Mouse (Mus musculus): ENCODE measurements around the gene Kidins220. TPM values are rescaled to one million over a fixed set of nuclear protein-coding genes. Genes with fewer than 3 reads are reported as not detected.

The Kidins220 gene
- 61.4 and 84.1 TPM in 2 replicates for polyA plus RNA-seq (2012; rRNA removed)

GRCm38 (mm10) chr12:24974446-24975114, at the start of gene Kidins220:
Gene Kidins220 (plus strand): TSS chr12:24974925.

GRCm38 (mm10) chr12:25097052-25097209, 122.2 kb downstream of the Kidins220 start, which contains the start of gene Id2:
Gene Id2 (minus strand): TSS chr12:25097140.

Other genes starting within 250 kb of the Kidins220 start
- 19.6 and 27.6 TPM in 2 replicates for gene Mboat2, start 144.0 kb upstream of the Kidins220 start, polyA plus RNA-seq (2012; rRNA removed)
- 153 and 199 TPM in 2 replicates for gene Id2, start 122.2 kb downstream of the Kidins220 start, polyA plus RNA-seq (2012; rRNA removed)